Mouse (Mus musculus) embryonic facial prominence, embryonic 13.5 days (tissue): ENCODE results near the gene Gm10490. TPM values are rescaled to one million over a fixed set of nuclear protein-coding genes. Genes with fewer than 3 reads are reported as not detected.
"Not testable (repeated sequence)": the region's sequence is repeated elsewhere in the genome, so short reads cannot be mapped to it uniquely, and the experiment has no call there.

Source experiments
- ATAC-seq: fragments of 200-750 bp; cut with Nextera tagmentation; 2 replicates; pipeline ENCODE4 v1.8.0; 2017; ENCODE audit warnings: low read depth; ENCODE audit not compliant: insufficient number of reproducible peaks, insufficient read depth, low FRiP score, low TSS enrichment
- H3K27ac ChIP-seq: fragments of 300-500 bp; sonication (generic); 2 replicates; pipeline ENCODE4 v1.5.1; 2015; ENCODE audit warnings: moderate library complexity, mild to moderate bottlenecking, inconsistent platforms
- H3K27me3 ChIP-seq: fragments of 300-500 bp; sonication (generic); 2 replicates; pipeline ENCODE4 v1.6.1; 2015; ENCODE audit warnings: mild to moderate bottlenecking, inconsistent platforms
- H3K36me3 ChIP-seq: fragments of 300-500 bp; sonication (generic); 2 replicates; pipeline ENCODE4 v1.6.1; 2015; ENCODE audit warnings: mild to moderate bottlenecking, inconsistent platforms
- H3K4me1 ChIP-seq: fragments of 300-500 bp; sonication (generic); 2 replicates; pipeline ENCODE4 v1.6.1; 2015; ENCODE audit warnings: inconsistent platforms
- H3K4me2 ChIP-seq: fragments of 300-500 bp; sonication (generic); 2 replicates; pipeline ENCODE4 v1.6.1; 2015; ENCODE audit warnings: moderate library complexity, mild to moderate bottlenecking, inconsistent platforms
- H3K4me3 ChIP-seq: fragments of 300-500 bp; sonication (generic); 2 replicates; pipeline ENCODE4 v1.5.1; 2015; ENCODE audit warnings: mild to moderate bottlenecking, inconsistent platforms
- H3K9ac ChIP-seq: fragments of 300-500 bp; sonication (generic); 2 replicates; pipeline ENCODE4 v1.6.1; 2015; ENCODE audit warnings: mild to moderate bottlenecking, inconsistent platforms
- H3K9me3 ChIP-seq: fragments of 300-500 bp; sonication (generic); 2 replicates; pipeline ENCODE4 v1.6.1; 2016; ENCODE audit warnings: inconsistent platforms
- WGBS: fragments of 180-500 bp; shearing (Covaris S2); methylation state at CpG from one replicate; pipeline ENCODE4 v1.1.7; 2015; ENCODE audit warnings: mixed read lengths; 5-methylcytosine and 5-hydroxymethylcytosine counted together
- polyA plus RNA-seq: library from polyadenylated mRNA; unstranded; fragments of >200 nt; fragmentation: Nextera tagmentation; extraction: Ambion mirVana; gene quantifications from 2 replicates; pipeline ENCODE4 v1.2.1, GENCODE M21; 2015

The Gm10490 gene
- not detected in 2 replicates for polyA plus RNA-seq

GRCm38 (mm10) chrX:7909242-7909641 lies at the start of gene Gm10490:
Gm10490 (plus strand) TSS chrX:7909542.
- H3K27me3 ChIP-seq, H3K9me3 ChIP-seq, ATAC-seq, H3K27ac ChIP-seq, H3K4me3 ChIP-seq, H3K4me1 ChIP-seq, H3K9ac ChIP-seq, H3K4me2 ChIP-seq: not testable (repeated sequence)
- 87% methylated on average over 4 of the region's 4 CpGs for WGBS
- peaks cover 15% of the 10 kb centered on the region for H3K36me3 ChIP-seq

GRCm38 (mm10) chrX:7863181-7863580 lies 46.2 kb upstream of the Gm10490 start:
- Histone ChIP-seq H3K27ac (no peak overlapping the region), H3K9ac (no peak overlapping the region), H3K4me3 (no peak overlapping the region), H3K4me1 (no peaks in the 10 kb centered on the region), H3K4me2 (no peak overlapping the region), H3K9me3 (no peaks in the 10 kb centered on the region), H3K36me3 (peaks cover 10% of the 10 kb centered on the region), H3K27me3 (no peaks in the 10 kb centered on the region)
- no peak for ATAC-seq
- WGBS, result 87% methylated on average over 1 of the region's 1 CpGs

GRCm38 (mm10) chrX:7864551-7864950 lies 44.8 kb upstream of the Gm10490 start:
- H3K4me2 ChIP-seq, result no peak overlapping the region
- H3K36me3 ChIP-seq, result peaks cover 13% of the 10 kb centered on the region
- H3K9me3 ChIP-seq, result no peaks in the 10 kb centered on the region
- no peak overlapping the region for H3K9ac ChIP-seq
- no peak for ATAC-seq
- no peak overlapping the region for H3K27ac ChIP-seq
- no peaks in the 10 kb centered on the region for H3K4me1 ChIP-seq
- no peak overlapping the region for H3K4me3 ChIP-seq
- 86% methylated on average over 3 of the region's 3 CpGs for WGBS
- H3K27me3 ChIP-seq, result no peaks in the 10 kb centered on the region

- Histone ChIP-seq H3K27ac (no peak overlapping the region), H3K9ac (no peak overlapping the region), H3K27me3 (no peaks in the 10 kb centered on the region), H3K4me1 (no peaks in the 10 kb centered on the region), H3K4me2 (no peak overlapping the region), H3K4me3 (no peak overlapping the region), H3K36me3 (peaks cover 13% of the 10 kb centered on the region), H3K9me3 (no peaks in the 10 kb centered on the region)
- ATAC-seq, result no peak
- WGBS, result 78% methylated on average over 2 of the region's 2 CpGs
Observed at GRCm38 (mm10) chrX:7865343-7865742, 44.0 kb upstream of the Gm10490 start.

- Histone ChIP-seq H3K4me1 (no peaks in the 10 kb centered on the region), H3K4me3 (no peak overlapping the region), H3K4me2 (no peak overlapping the region), H3K27me3 (no peaks in the 10 kb centered on the region), H3K36me3 (peaks cover 13% of the 10 kb centered on the region), H3K9me3 (no peaks in the 10 kb centered on the region), H3K27ac (no peak overlapping the region), H3K9ac (no peak overlapping the region)
- WGBS, result 67% methylated on average over 2 of the region's 2 CpGs
- no peak for ATAC-seq
Observed at GRCm38 (mm10) chrX:7865786-7866185, 43.6 kb upstream of the Gm10490 start.

GRCm38 (mm10) chrX:7867141-7867540 lies 42.2 kb upstream of the Gm10490 start:
- H3K27ac ChIP-seq, result no peak overlapping the region
- no peaks in the 10 kb centered on the region for H3K27me3 ChIP-seq
- H3K9ac ChIP-seq, result no peak overlapping the region
- no peaks in the 10 kb centered on the region for H3K9me3 ChIP-seq
- no peak overlapping the region for H3K4me2 ChIP-seq
- no peak overlapping the region for H3K4me3 ChIP-seq
- H3K4me1 ChIP-seq, result no peaks in the 10 kb centered on the region
- H3K36me3 ChIP-seq, result peaks cover 18% of the 10 kb centered on the region
- WGBS, result 93% methylated on average over 1 of the region's 1 CpGs
- ATAC-seq, result no peak

GRCm38 (mm10) chrX:7868506-7868905 lies 40.8 kb upstream of the Gm10490 start:
- ATAC-seq, result no peak
- H3K9ac ChIP-seq, result no peak overlapping the region
- H3K4me3 ChIP-seq, result no peak overlapping the region
- 53% methylated on average over 2 of the region's 2 CpGs for WGBS
- no peaks in the 10 kb centered on the region for H3K27me3 ChIP-seq
- no peak overlapping the region for H3K4me2 ChIP-seq
- no peaks in the 10 kb centered on the region for H3K9me3 ChIP-seq
- peaks cover 26% of the 10 kb centered on the region for H3K36me3 ChIP-seq
- no peak overlapping the region for H3K27ac ChIP-seq
- H3K4me1 ChIP-seq, result no peaks in the 10 kb centered on the region

GRCm38 (mm10) chrX:7869826-7870225 lies 39.5 kb upstream of the Gm10490 start:
- peaks cover 34% of the 10 kb centered on the region for H3K36me3 ChIP-seq

GRCm38 (mm10) chrX:7878007-7878419 lies 31.3 kb upstream of the Gm10490 start, which contains the start of gene Pim2:
Pim2 (plus strand) TSS chrX:7878262.
- Histone ChIP-seq H3K9ac (peak within 1 kb of the TSS; percentile 62), H3K27ac (no peak within 1 kb of the TSS), H3K36me3 (peaks cover 14% of the 10 kb centered on the region), H3K4me1 (peaks cover 4% of the 10 kb centered on the region; the same call in 1 of the 2 replicates), H3K4me2 (peak within 1 kb of the TSS; percentile 81), H3K27me3 (peaks cover 7% of the 10 kb centered on the region), H3K4me3 (peak within 1 kb of the TSS; percentile 48), H3K9me3 (no peaks in the 10 kb centered on the region)
- WGBS, result 19% methylated on average over 25 of the region's 38 CpGs
- peak; percentile 83 for ATAC-seq

More at GRCm38 (mm10) chrX:7869826-7870225, 39.5 kb upstream of the Gm10490 start:
- no peaks in the 10 kb centered on the region for H3K9me3 ChIP-seq
- 49% methylated on average over 3 of the region's 3 CpGs for WGBS
- no peak overlapping the region for H3K4me2 ChIP-seq
- no peak for ATAC-seq
- H3K27me3 ChIP-seq, result no peaks in the 10 kb centered on the region
- no peak overlapping the region for H3K9ac ChIP-seq
- no peaks in the 10 kb centered on the region for H3K4me1 ChIP-seq
- no peak overlapping the region for H3K4me3 ChIP-seq
- H3K27ac ChIP-seq, result no peak overlapping the region

- Histone ChIP-seq H3K36me3 (peaks cover 11% of the 10 kb centered on the region), H3K9ac (peak overlapping the region; percentile 62), H3K27ac (no peak overlapping the region), H3K4me1 (peaks cover 4% of the 10 kb centered on the region; the same call in 1 of the 2 replicates), H3K4me3 (peak overlapping the region; percentile 48), H3K27me3 (peaks cover 7% of the 10 kb centered on the region), H3K9me3 (no peaks in the 10 kb centered on the region), H3K4me2 (peak overlapping the region; percentile 81)
- WGBS, result 28% methylated on average over 21 of the region's 21 CpGs
- ATAC-seq, result no peak; the same call in 1 of the 2 replicates
Observed at GRCm38 (mm10) chrX:7878495-7878894, 30.8 kb upstream of the Gm10490 start.

- no peak overlapping the region for H3K9ac ChIP-seq
- 23% methylated on average over 11 of the region's 11 CpGs for WGBS
- H3K36me3 ChIP-seq, result peaks cover 2% of the 10 kb centered on the region; the same call in 1 of the 2 replicates
- H3K27ac ChIP-seq, result no peak overlapping the region
- peaks cover 7% of the 10 kb centered on the region for H3K27me3 ChIP-seq
- peak; percentile 46; the same call in 1 of the 2 replicates for ATAC-seq
- peaks cover 4% of the 10 kb centered on the region; the same call in 1 of the 2 replicates for H3K4me1 ChIP-seq
- H3K4me3 ChIP-seq, result no peak overlapping the region
- peak overlapping the region; percentile 81 for H3K4me2 ChIP-seq
- no peaks in the 10 kb centered on the region for H3K9me3 ChIP-seq
Observed at GRCm38 (mm10) chrX:7879819-7880218, 29.5 kb upstream of the Gm10490 start.

- Histone ChIP-seq H3K27me3 (no peaks in the 10 kb centered on the region), H3K4me2 (peak within 1 kb of the TSS; percentile 60), H3K9me3 (no peaks in the 10 kb centered on the region), H3K9ac (peak within 1 kb of the TSS; percentile 61), H3K36me3 (no peaks in the 10 kb centered on the region), H3K27ac (peak within 1 kb of the TSS; percentile 85), H3K4me3 (peak within 1 kb of the TSS; percentile 55), H3K4me1 (peaks cover 4% of the 10 kb centered on the region; the same call in 1 of the 2 replicates)
- 12% methylated on average over 49 of the region's 49 CpGs for WGBS
- ATAC-seq, result peak; percentile 74
Observed at GRCm38 (mm10) chrX:7883841-7884567, 25.3 kb upstream of the Gm10490 start, which contains the start of gene Slc35a2. Slc35a2 (plus strand) TSS chrX:7884028.
